Mouse (Mus musculus) adrenal gland, postnatal 10 days (tissue): ENCODE data around the gene Adcy7. TPM values are rescaled to one million over a fixed set of nuclear protein-coding genes. Genes with fewer than 3 reads are reported as not detected.

Source experiments
- DNase-seq: peaks from one replicate; pipeline ENCODE4 v3.0.0; 2021; ENCODE audit warnings: mixed read lengths
- long read RNA-seq, 2 experiments: library from polyadenylated mRNA; stranded (forward); transcript quantifications; one replicate each; pipeline ENCODE4 v2.0.0; 2021
- total RNA-seq, 2 experiments: library from RNA; stranded (reverse); gene quantifications; 2 replicates each; pipeline ENCODE4 v1.2.3; 2021

Gene Adcy7
- 10 to 100 TPM in 1 of 2 experiments, 1 to 10 TPM in 1; 8.1 to 10.1 TPM for total RNA-seq
- long read RNA-seq, experiment 1, partial matches to known transcripts = 4 of 5 reads
- long read RNA-seq, experiment 1, other reads (novel, unspliced or antisense) = 1 of 5 reads
- long read RNA-seq, experiment 2, full-length matches to known transcripts = 1 of 4 reads
- long read RNA-seq, experiment 2, partial matches to known transcripts = 1 of 4 reads
- long read RNA-seq, experiment 2, other reads (novel, unspliced or antisense) = 2 of 4 reads

- DNase-seq = peak; percentile 80
These were observed at the start of gene Adcy7 for GRCm38 (mm10) chr8:88272231-88273050. Adcy7 (plus strand) TSS chr8:88272403.

DNA sequence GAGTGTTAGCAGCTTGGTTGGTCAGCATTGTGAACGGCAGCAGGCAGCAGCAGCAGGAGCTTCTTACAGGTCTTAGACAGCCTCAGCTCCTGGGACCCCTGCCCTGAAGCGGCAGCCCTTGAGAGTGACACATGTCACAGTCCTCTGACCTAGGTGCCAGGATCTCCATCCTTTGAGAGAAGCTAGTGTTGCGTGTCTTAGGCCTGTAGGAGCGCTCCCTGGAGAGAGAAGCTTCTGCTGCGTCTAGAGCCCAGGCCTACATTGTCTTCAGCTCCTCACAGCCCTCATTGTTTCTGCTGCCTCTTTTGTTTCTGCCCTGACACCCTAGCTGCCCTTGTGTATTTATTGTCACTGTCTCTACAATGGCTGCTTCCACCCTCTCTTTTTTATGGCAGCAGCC lies 46.8 kb upstream of the Adcy7 start:
- DNase-seq = no peak

GRCm38 (mm10) chr8:88227851-88228250 lies 44.4 kb upstream of the Adcy7 start:
- no peak for DNase-seq

- no peak for DNase-seq
These were observed 43.9 kb upstream of the Adcy7 start for GRCm38 (mm10) chr8:88228286-88228685.

- no peak for DNase-seq
These were observed 43.4 kb upstream of the Adcy7 start for GRCm38 (mm10) chr8:88228800-88229199.

DNA sequence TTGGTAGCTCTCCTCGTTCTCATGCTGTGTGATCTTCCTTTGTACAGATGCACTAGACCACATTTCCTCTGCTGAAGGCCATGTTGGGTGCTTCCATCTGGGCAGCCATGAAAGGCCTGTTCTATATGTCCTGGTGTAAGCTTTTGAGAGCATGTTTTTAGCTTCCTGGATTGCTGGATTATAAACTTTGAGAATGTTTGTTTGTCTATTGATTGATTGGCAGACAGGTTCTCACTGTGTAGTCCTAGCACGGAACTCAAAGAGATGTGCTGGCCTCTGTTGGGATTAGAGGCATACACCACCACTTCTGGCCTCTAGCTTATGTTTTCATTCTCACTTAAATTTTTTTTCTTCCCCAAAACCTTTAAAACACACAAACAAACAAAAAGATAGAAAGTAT lies 35.5 kb upstream of the Adcy7 start:
- no peak for DNase-seq

DNA sequence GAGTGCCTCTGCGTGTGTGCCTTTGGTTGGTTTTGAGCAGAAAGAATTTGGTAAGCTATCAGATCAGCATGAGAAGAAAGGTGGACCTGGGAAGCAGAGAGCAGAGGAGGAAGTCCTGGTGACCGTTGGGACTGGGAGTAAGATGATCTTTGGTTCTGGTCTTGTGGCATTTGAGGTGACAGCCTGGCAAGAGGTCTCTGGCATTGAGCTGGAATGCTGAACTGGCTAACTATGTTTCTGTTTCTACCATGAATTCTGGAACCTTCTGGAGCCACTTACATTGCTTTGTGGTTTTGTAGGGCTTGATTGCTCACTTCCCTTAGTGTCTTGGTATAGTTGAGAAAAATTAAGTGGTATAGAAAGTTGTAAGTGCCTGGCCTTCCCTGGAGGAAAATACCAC lies 34.6 kb upstream of the Adcy7 start:
- DNase-seq = no peak

DNA sequence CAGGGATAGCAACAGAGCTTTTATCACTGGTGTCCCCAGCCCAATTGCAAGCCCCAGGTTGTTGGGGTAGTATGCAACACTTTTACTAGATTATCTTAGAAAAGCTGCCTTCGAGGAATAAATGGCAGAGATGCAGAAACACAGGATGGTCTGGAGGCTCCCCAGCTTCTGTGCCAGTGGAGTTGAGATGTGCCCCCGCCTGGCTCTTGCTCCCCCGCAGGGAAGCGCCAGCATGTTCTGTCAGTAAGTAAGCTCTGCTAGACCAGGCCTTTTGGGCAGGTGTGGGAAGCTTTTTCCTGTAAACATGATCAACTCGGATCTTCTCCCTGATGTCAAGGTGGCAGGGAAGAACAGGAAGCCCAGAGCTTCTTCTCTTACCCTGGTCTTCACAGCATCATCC lies 32.9 kb upstream of the Adcy7 start:
- DNase-seq = no peak

- DNase-seq = no peak
These were observed 30.3 kb upstream of the Adcy7 start for GRCm38 (mm10) chr8:88241871-88242270.

DNA sequence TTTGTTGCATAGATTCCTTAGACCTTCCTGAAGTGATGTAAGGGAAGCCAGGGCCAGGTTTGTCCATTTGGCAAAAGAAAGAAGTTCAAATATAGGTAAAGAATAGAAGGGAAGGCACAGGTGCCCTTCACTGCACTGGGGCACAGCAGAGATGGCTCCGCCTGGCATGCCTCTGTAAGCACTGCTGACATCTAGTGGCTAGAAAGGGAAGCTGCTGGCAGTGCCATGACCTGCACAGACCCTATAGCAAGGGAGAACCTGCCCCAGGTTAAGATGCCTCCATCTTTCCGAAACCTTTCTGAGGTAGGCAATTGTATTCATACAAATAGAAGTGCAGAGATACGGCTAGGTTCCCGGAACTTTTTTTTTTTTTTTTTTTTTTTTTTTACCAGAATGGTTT lies 27.9 kb upstream of the Adcy7 start:
- peak; percentile 70 for DNase-seq

DNA sequence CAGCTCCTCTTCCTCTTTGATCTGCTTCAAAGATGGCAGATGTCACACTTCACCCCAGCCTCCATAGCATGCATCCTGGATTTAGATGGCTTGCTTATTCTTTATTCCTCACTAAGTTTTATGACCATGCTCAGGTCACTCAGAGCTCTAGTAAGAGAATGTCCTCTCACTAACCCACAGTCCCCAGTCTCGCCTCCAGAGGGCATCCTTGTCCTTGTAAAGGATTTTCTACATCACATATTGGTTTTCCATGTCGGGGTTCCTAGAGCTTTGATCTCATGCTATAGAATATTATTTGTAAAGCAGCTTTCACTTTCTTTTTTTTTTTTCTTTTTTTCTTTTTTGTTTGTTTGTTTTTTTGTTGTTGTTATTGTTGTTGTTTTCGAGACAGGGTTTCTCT lies 19.4 kb upstream of the Adcy7 start:
- DNase-seq = peak; percentile 62

DNA sequence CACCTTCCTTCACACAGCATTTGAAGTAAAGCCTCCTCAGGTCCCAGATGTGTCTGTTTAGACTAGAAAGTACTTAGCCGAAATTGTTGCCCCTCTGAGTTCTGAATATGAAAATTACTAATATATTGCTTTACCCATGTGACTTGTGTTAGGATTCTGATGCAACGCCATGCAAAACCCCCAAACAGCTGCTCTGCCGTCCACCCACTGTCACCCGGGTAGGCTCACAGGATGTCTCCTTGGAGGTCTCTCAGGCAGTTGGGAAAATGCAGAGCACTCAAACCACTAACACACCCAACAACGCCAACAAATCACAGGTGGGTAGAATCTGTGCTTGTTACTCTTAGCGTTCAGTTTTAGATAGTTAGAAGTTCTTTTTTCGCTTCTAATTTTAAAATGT lies 17.2 kb upstream of the Adcy7 start:
- no peak for DNase-seq

DNA sequence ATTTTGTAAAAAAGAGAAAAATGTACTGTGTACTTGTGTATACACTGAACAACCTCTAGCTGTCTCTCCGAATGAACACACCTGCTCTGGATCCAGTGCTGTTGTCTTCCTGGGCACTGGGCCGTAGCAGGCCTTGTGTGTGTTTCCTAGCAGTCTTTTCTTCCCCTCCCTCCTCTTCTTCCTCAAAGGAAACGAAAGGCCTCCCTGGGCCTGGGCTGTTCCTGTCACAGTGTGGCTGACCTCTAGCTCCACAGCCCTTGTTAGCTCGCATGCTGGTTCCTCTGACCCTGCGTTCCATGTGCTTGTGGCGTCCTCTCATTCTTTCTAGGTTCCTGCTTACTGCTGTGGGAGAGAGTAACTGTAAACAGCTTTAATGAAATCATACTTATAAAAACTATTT lies 14.2 kb upstream of the Adcy7 start:
- no peak for DNase-seq

GRCm38 (mm10) chr8:88258544-88258943 lies 13.7 kb upstream of the Adcy7 start:
- DNase-seq = no peak

- DNase-seq = no peak
These were observed 11.7 kb upstream of the Adcy7 start for GRCm38 (mm10) chr8:88260466-88260980.

GRCm38 (mm10) chr8:88262831-88263635 lies 9.2 kb upstream of the Adcy7 start:
- DNase-seq = no peak

GRCm38 (mm10) chr8:88265511-88265910 lies 6.7 kb upstream of the Adcy7 start:
- no peak for DNase-seq

DNA sequence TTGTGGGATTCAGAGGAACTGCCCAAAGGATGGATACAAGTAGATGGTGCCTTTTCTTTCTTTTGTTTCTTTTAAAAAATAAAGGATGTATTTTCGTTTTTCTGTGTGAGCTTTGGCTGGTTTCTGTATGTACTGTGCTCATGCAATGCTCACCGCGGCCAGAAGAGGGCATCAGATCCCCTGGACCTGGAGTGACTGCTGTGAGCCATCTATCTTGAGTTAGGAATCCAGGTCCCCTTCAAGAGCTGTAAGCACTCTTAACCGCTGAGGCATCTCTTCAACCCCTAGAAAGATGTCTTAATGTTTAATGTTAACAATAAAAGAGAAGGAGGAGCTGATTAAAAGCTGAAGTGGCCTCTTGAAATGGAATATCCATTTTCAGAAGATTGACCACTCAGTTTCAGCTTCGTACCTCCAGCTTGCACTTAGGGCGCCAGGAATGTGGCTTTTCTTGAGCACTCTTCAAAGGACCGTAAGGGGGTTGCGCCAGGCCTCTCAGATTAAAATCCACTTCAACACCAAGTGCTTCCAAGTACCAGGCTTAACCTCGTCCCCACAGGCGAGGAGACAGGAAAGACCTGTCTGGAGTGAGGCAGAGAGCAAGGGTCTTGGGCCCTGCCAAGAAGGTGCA lies 5.9 kb upstream of the Adcy7 start:
- peak; percentile 90 for DNase-seq

- no peak for DNase-seq
These were observed 5.3 kb upstream of the Adcy7 start for GRCm38 (mm10) chr8:88266801-88267403.

GRCm38 (mm10) chr8:88269107-88269875 lies 2.9 kb upstream of the Adcy7 start:
- no peak for DNase-seq

DNA sequence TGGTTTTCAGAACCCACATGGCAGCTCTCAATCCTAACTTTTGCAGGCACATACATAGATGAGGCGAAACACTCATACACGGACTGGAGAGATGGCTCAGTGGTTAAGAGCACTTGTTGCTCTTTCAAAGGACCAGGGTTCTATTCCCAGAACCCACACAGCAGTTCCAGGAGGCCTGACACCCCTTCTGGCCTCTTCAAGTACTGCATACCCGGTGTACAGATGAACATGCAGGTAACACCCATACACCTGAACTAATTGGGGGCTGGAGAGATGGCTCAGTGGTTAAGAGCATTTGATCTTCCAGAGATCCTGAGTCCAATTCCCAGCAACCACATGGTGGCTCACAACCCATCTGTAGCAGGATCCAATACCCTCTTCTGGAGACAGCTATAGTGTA lies 2.1 kb upstream of the Adcy7 start:
- DNase-seq = no peak
